Mouse (Mus musculus) c-Kit-positive CD71-negative TER-119-negative erythroid progenitor cells, embryonic 14.5 days (primary cell): ENCODE measurements at regions not wholly inside any gene's neighbourhood (a gene's known extent, or its start where the extent isn't known, plus 50 kb on each side); places are given as distances from the start of the nearest gene placed in this dataset.

Source experiments
- DNase-seq: peaks from one replicate; pipeline ENCODE4 v3.0.0-alpha.2; 2013; ENCODE audit warnings: low read depth

- no peak for DNase-seq
Observed at GRCm38 (mm10) chr16:23680434-23680833, 159.8 kb upstream of the Masp1 start.

GRCm38 (mm10) chr16:23672375-23672774 lies 151.8 kb upstream of the Masp1 start:
- no peak for DNase-seq

- no peak for DNase-seq
Observed at GRCm38 (mm10) chr16:23670161-23670560, 149.5 kb upstream of the Masp1 start.

GRCm38 (mm10) chr16:23669651-23670050 lies 149.0 kb upstream of the Masp1 start:
- DNase-seq, result no peak
